9 mouse cellular contexts compared by ENCODE assay signal in genomic region chr17:53688321-53688720, GRCm38 (mm10). TPM values are rescaled to one million over a fixed set of nuclear protein-coding genes. Genes with fewer than 3 reads are reported as not detected.
A peak's percentile ranks its signal among the peaks of the same experiment; 100 is the strongest.
DNase-seq lines count a peak whose midpoint lies in the region; ATAC-seq and TF ChIP-seq lines count a peak whose summit lies in the region.
"Had no signal": no experiment of that assay in that cellular context is flagged by ENCODE, and none has a peak within 500 bp of the region (broad histone marks: within the 10 kb centered on the region; RNA-seq: fewer than 3 reads in every experiment).

No protein-coding gene starts in this region.

- peaks cover 12% of the 10 kb centered on the region for H3K4me1 ChIP-seq in kidney, embryonic 15.5 days
- H3K4me1 ChIP-seq in hindbrain, embryonic 15.5 days (replicated peaks), result peaks cover 12% of the 10 kb centered on the region; the same call in 1 of the 2 replicates
- H3K4me1 ChIP-seq in midbrain, embryonic 14.5 days (ENCODE audit: control insufficient read depth, insufficient read depth, low read length), result no peaks in the 10 kb centered on the region

- DNase-seq in kidney, adult 9 months, result no peak
- DNase-seq in brain, embryonic 14.5 days (ENCODE audit: low read depth), result peak; percentile 18
- no peak for DNase-seq in midbrain, embryonic 14.5 days
- no peak for DNase-seq in thymus, postnatal 0 days (ENCODE audit: low spot score)
- no peak for DNase-seq in left cerebral cortex, postnatal 36 days (ENCODE audit: low spot score in 2 of 2)
- DNase-seq: thymus, postnatal 25 days had no signal

- ATAC-seq in kidney, embryonic 15.5 days (replicated peaks; ENCODE audit: low FRiP score), result no peak
- no peak for ATAC-seq in hindbrain, embryonic 15.5 days (ENCODE audit: low FRiP score, low read depth)
- no peak for ATAC-seq in midbrain, embryonic 14.5 days (ENCODE audit: low FRiP score, low TSS enrichment)
- no peak for ATAC-seq in CD4-positive, CD25-positive, alpha-beta regulatory T cell, adult 4 months

- WGBS in kidney, embryonic 15.5 days, result 19% methylated on average over 1 of the region's 1 CpGs
- 26% methylated on average over 1 of the region's 1 CpGs for WGBS in hindbrain, embryonic 15.5 days
- 23% methylated on average over 1 of the region's 1 CpGs for WGBS in midbrain, embryonic 14.5 days

- TF ChIP-seq POLR2A in brain, embryonic 14.5 days (IDR thresholded peaks at IDR 0.05; ENCODE audit: borderline replicate concordance, extremely low read depth, insufficient read depth, insufficient read length, poor library complexity, severe bottlenecking), result no peak

- no peaks in the 10 kb centered on the region for H3K9me3 ChIP-seq in kidney, embryonic 15.5 days (replicated peaks)
- no peaks in the 10 kb centered on the region for H3K9me3 ChIP-seq in hindbrain, embryonic 15.5 days
- no peaks in the 10 kb centered on the region for H3K9me3 ChIP-seq in midbrain, embryonic 14.5 days (ENCODE audit: control insufficient read depth, low read length)

- H3K36me3 ChIP-seq in kidney, embryonic 15.5 days, result peaks cover 27% of the 10 kb centered on the region
- no peaks in the 10 kb centered on the region for H3K36me3 ChIP-seq in hindbrain, embryonic 15.5 days
- H3K36me3 ChIP-seq in midbrain, embryonic 14.5 days (ENCODE audit: control insufficient read depth, insufficient read depth, low read length), result peaks cover 3% of the 10 kb centered on the region; the same call in 1 of the 2 replicates

- peak overlapping the region; percentile 73 for H3K4me2 ChIP-seq in kidney, embryonic 15.5 days
- peak overlapping the region; percentile 81 for H3K4me2 ChIP-seq in hindbrain, embryonic 15.5 days
- peak overlapping the region; percentile 77 for H3K4me2 ChIP-seq in midbrain, embryonic 14.5 days (ENCODE audit: low read length)

- H3K4me3 ChIP-seq in kidney, embryonic 15.5 days (replicated peaks), result peak overlapping the region; percentile 56
- H3K4me3 ChIP-seq in hindbrain, embryonic 15.5 days, result peak overlapping the region; percentile 60
- peak overlapping the region; percentile 53 for H3K4me3 ChIP-seq in midbrain, embryonic 14.5 days (replicated peaks; ENCODE audit: low read depth, low read length)

- TF ChIP-seq CTCF in brain, embryonic 14.5 days (IDR thresholded peaks at IDR 0.05; ENCODE audit: borderline replicate concordance, extremely low read depth, insufficient read depth, insufficient read length), result no peak

- H3K9ac ChIP-seq in kidney, embryonic 15.5 days, result peak overlapping the region; percentile 56
- H3K9ac ChIP-seq in hindbrain, embryonic 15.5 days, result no peak overlapping the region
- no peak overlapping the region for H3K9ac ChIP-seq in midbrain, embryonic 14.5 days (replicated peaks; ENCODE audit: low read length)

- no peaks in the 10 kb centered on the region for H3K27me3 ChIP-seq in kidney, embryonic 15.5 days
- H3K27me3 ChIP-seq in hindbrain, embryonic 15.5 days, result no peaks in the 10 kb centered on the region
- no peaks in the 10 kb centered on the region for H3K27me3 ChIP-seq in midbrain, embryonic 14.5 days (ENCODE audit: control insufficient read depth, insufficient read depth, low read length)

- intact Hi-C loops in left cerebral cortex, postnatal 36 days (cut with DNase I), result loop anchor here (10.0 kb wide), 1 partner anchor 146 kb away; no protein-coding TSS in a partner anchor

- 0 out of 2 replicates have a peak overlapping the region, but pooled peaks have one; percentile 71 for H3K27ac ChIP-seq in kidney, embryonic 15.5 days
- H3K27ac ChIP-seq in hindbrain, embryonic 15.5 days (replicated peaks), result no peak overlapping the region
- H3K27ac ChIP-seq in midbrain, embryonic 14.5 days (replicated peaks; ENCODE audit: low read depth, low read length), result no peak overlapping the region

RNA-seq across cellular contexts. Expression of gene Sgo1, which starts 0.8 kb away (rescaled TPM):
- 35.1 and 37.7 TPM in 2 replicates for polyA plus RNA-seq in kidney, embryonic 15.5 days (2015; fragmentation: Nextera tagmentation; extraction: Ambion mirVana)
- polyA plus RNA-seq in brain, embryonic 14.5 days (2012; rRNA removed), result 5.3 and 10.2 TPM in 2 replicates
- polyA plus RNA-seq in hindbrain, embryonic 15.5 days (2015; fragmentation: Nextera tagmentation; extraction: Ambion mirVana), result 7.6 and 10.1 TPM in 2 replicates
- polyA plus RNA-seq in midbrain, embryonic 14.5 days (2014; fragmentation: Nextera tagmentation; extraction: Ambion mirVana), result 7.3 and 9.2 TPM in 2 replicates
- polyA plus RNA-seq in thymus, postnatal 0 days (2015; fragmentation: Nextera tagmentation; extraction: Ambion mirVana), result 62.6 and 66.7 TPM in 2 replicates
- polyA plus RNA-seq in CD4-positive, CD25-positive, alpha-beta regulatory T cell, adult 4 months (2017; shearing (Covaris generic)), result 1 to 10 TPM; 2.5 to 3.5 TPM
- total RNA-seq in left cerebral cortex, postnatal 36 days (2021), result under 1 TPM in 1 of 2 experiments, not detected in 1; 0.37 TPM
